Mouse (Mus musculus): ENCODE results near the gene Gpr26.
A peak's percentile ranks its signal among the peaks of the same experiment; 100 is the strongest.

The Gpr26 gene

GRCm38 (mm10) chr7:131966023-131966915 lies at the start of gene Gpr26:
Gene Gpr26 (plus strand): TSS chr7:131966460.
- DNase-seq (ENCODE audit: low read depth, low spot score): no peak

- DNase-seq (ENCODE audit: low read depth, low spot score): peak; percentile 33
Observed at GRCm38 (mm10) chr7:131917384-131917783, 48.9 kb upstream of the Gpr26 start.

GRCm38 (mm10) chr7:131927288-131928050 lies 38.8 kb upstream of the Gpr26 start:
- DNase-seq (ENCODE audit: low read depth, low spot score): no peak

- no peak for DNase-seq (ENCODE audit: low read depth, low spot score)
Observed at GRCm38 (mm10) chr7:131937611-131938010, 28.6 kb upstream of the Gpr26 start.

GRCm38 (mm10) chr7:131951131-131951530 lies 15.1 kb upstream of the Gpr26 start:
- DNase-seq (ENCODE audit: low read depth, low spot score): no peak

- DNase-seq (ENCODE audit: low read depth, low spot score): peak; percentile 9
Observed at GRCm38 (mm10) chr7:131953402-131953801, 12.9 kb upstream of the Gpr26 start.

GRCm38 (mm10) chr7:131958705-131959104 lies 7.6 kb upstream of the Gpr26 start:
- DNase-seq (ENCODE audit: low read depth, low spot score): no peak

GRCm38 (mm10) chr7:131960551-131960950 lies 5.7 kb upstream of the Gpr26 start:
- peak; percentile 50 for DNase-seq (ENCODE audit: low read depth, low spot score)

GRCm38 (mm10) chr7:131966916-131967494 lies 745 bp downstream of the Gpr26 start:
- DNase-seq (ENCODE audit: low read depth, low spot score): peak; percentile 30

GRCm38 (mm10) chr7:131970255-131970654 lies 4.0 kb downstream of the Gpr26 start:
- DNase-seq (ENCODE audit: low read depth, low spot score): no peak

GRCm38 (mm10) chr7:131975867-131976266 lies 9.6 kb downstream of the Gpr26 start:
- no peak for DNase-seq (ENCODE audit: low read depth, low spot score)

GRCm38 (mm10) chr7:131978609-131979008 lies 12.3 kb downstream of the Gpr26 start:
- no peak for DNase-seq (ENCODE audit: low read depth, low spot score)

- peak; percentile 74 for DNase-seq (ENCODE audit: low read depth, low spot score)
Observed at GRCm38 (mm10) chr7:131989056-131989455, 22.8 kb downstream of the Gpr26 start.

- DNase-seq (ENCODE audit: low read depth, low spot score): peak; percentile 57
Observed at GRCm38 (mm10) chr7:131992226-131992625, 26.0 kb downstream of the Gpr26 start.

- no peak for DNase-seq (ENCODE audit: low read depth, low spot score)
Observed at GRCm38 (mm10) chr7:131992873-131993272, 26.6 kb downstream of the Gpr26 start.

- DNase-seq (ENCODE audit: low read depth, low spot score): no peak
Observed at GRCm38 (mm10) chr7:132005996-132006696, 39.9 kb downstream of the Gpr26 start.

GRCm38 (mm10) chr7:132009002-132009401 lies 42.7 kb downstream of the Gpr26 start:
- DNase-seq (ENCODE audit: low read depth, low spot score): no peak

- DNase-seq (ENCODE audit: low read depth, low spot score): no peak
Observed at GRCm38 (mm10) chr7:132012969-132013679, 46.9 kb downstream of the Gpr26 start.

GRCm38 (mm10) chr7:132013970-132014369 lies 47.7 kb downstream of the Gpr26 start:
- DNase-seq (ENCODE audit: low read depth, low spot score): no peak

GRCm38 (mm10) chr7:132015193-132015592 lies 48.9 kb downstream of the Gpr26 start:
- peak; percentile 63 for DNase-seq (ENCODE audit: low read depth, low spot score)

GRCm38 (mm10) chr7:132015933-132016332 lies 49.7 kb downstream of the Gpr26 start:
- DNase-seq (ENCODE audit: low read depth, low spot score): no peak
